Mouse (Mus musculus): ENCODE results near the gene Lhpp. TPM values are rescaled to one million over a fixed set of nuclear protein-coding genes. Genes with fewer than 3 reads are reported as not detected.

Gene Lhpp
- polyA plus RNA-seq, 1 experiment from 2014 or later = 32.1 TPM

Other genes with a start within 250 kb of the Lhpp start
- gene Oat, start 34.2 kb upstream of the Lhpp start, polyA plus RNA-seq (2015; fragmentation: Nextera tagmentation; extraction: Ambion mirVana) = 90.2 and 97.7 TPM in 2 replicates
- 0.61 and 1.5 TPM in 2 replicates for gene Nkx1-2, start 11.0 kb upstream of the Lhpp start, polyA plus RNA-seq (2015; fragmentation: Nextera tagmentation; extraction: Ambion mirVana)
- 13.9 and 16.0 TPM in 2 replicates for gene Fam53b, start 203.2 kb downstream of the Lhpp start, polyA plus RNA-seq (2015; fragmentation: Nextera tagmentation; extraction: Ambion mirVana)
- 81.4 and 87.9 TPM in 2 replicates for gene Eef1akmt2, start 242.0 kb downstream of the Lhpp start, polyA plus RNA-seq (2015; fragmentation: Nextera tagmentation; extraction: Ambion mirVana)
- gene Abraxas2, start 248.6 kb downstream of the Lhpp start, polyA plus RNA-seq (2015; fragmentation: Nextera tagmentation; extraction: Ambion mirVana) = 35.1 and 44.2 TPM in 2 replicates